Mouse (Mus musculus) spleen, adult 18-20 months (tissue): ENCODE data around the gene Btbd9.

Experiments used
- DNase-seq, 2 experiments: peaks; one replicate each; pipeline ENCODE4 v3.0.0; 2022; ENCODE audit warnings: mixed read lengths in 2 of 2

Gene Btbd9

DNA sequence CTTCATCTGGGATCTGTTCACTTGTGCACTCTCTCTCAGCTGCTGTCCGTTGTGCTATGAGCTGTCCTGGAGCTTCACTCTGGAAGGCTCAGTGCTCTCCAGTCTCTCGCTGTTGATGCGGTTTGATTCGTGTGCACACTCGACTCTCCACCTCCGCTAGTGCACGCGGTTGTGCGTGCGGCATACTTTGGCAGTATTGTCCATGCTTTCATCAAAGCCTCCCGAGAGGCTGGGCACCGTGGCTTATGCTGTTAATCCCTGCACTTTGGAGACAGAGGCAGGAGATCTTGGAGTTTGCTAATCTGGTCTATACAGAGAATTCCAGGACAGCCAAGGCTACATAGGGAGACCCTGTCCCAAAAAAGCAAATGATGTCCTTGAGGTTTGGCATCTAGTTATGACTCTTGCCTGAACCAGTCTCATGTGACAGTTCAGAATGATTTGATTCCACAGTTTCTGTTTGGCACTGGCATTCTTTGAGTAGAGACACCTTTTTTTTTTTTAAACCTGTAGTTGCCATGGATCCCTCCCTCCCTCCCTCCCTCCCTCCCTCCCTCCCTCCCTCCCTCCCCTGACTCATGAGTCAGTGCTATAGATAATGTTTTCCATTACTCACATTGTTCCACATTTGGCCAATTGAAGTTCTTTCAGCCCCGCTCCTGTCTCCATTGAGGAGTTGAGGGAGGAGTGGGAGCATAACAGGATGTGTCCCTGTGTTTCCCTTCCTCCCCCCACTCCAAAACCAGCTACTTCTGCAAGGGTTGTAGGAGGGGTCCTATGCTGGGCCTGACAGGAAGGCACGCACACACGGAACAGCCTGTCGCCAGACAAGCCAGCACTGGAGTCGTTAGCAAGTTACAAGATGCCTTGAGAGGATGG lies 379.6 kb downstream of the Btbd9 start:
- peak in 1 of 2 experiments; percentile 2 for DNase-seq

DNA sequence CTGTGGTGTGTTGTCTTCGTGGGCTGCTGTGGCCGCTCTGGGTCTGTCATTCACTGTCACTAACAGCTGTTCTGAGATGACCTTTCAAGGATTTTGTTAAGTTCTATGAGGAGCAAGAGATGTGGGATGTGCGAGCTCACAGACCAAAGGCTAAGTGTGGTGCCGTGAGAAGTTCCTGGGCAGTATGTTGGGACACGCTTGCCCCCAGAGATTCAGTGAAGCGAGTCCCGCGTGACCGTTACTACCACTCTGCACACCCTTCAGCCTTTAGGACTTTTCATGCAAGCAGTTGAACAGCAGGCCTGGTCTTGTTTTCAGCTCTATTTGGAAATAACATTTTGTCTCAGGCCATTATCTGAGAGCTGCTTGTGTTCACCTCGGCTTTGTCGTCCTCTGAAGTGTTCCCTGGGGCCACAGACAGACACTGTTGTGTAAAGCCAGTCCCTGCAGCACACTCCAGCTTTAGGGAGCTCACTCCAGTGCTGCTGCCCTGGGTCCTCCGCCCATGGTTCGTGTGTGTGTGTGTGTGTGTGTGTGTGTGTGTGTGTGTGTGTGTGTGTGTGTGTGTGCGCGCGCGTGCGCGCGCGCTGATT lies 380.6 kb downstream of the Btbd9 start:
- DNase-seq: peak in 1 of 2 experiments; percentile 2

DNA sequence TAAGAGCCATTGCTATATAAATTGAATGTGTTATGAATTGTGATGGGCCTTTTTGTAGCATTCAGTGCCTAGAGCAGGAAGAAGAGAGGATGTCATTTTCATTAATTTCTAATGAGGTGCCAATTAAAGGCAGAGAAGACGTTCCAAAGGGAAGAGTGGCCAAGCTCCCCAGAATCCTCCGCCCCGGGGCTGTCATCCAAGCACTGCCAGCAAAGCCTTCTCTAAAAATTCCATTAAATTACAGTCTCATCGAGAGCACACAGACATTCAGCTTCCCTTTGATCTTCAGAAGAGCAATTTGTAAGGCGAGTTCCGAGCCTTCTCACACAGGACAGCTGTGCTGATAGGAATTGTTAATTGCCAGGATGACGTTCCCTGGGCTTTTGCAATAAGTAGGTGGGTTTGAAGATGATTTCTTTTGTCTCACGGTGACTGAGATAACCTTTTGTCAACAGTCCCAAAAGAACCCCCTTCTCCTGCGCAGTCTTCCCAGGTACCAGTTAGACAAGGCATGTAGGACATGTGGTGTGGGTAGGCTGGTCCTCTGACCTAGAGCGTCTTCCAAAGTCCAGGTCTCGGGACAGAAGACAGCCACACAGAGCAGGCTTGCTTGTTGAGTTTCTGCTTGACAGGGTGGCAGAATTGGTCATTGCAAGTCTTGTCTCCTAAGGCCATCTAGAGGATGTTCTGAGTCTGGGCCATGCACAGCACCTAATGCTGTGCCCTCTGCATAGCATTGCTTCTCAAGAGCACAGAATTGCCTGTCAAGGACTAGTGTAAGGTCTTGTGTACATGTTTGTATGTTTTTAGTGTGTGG lies 381.5 kb downstream of the Btbd9 start:
- no peak for DNase-seq

DNA sequence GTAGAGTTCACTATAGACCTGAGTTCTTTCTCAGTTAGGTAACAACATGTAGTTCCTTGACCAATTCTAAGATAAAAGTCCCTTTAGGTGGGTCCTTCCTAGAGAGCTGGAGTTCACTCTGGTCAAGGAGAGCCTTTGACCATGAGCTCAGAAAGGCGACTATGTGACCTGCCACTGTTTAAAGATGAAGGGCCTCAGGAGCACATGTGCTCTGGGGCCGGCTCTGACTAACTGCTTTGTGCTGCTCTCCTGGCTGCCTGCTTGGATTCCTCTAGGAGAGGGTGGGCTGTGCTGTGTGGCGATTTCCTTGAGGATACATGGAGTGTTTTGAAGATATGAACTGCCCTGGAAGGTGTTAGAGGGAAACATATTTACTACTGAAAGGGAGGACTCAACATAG lies 382.2 kb downstream of the Btbd9 start:
- DNase-seq: no peak

DNA sequence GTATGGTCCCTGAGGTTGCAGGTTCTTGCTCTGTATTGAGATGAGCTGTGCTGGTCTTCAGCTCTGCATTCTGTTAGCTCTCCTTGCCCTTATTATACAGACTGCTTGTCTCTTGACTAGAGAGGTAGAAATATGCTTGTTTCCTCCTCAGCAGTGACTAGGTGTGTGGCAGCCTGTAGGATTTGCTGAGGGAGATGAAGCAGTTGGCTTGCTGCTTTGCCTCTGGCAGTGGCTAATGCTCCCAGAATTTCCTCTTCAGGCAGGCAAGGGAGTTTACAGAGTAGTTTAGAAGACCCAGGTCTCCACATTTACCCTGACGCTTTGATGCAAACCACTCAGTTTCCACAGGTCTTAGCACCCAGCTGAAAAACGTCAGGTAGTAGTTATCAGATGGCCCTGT lies 382.7 kb downstream of the Btbd9 start:
- DNase-seq: no peak

DNA sequence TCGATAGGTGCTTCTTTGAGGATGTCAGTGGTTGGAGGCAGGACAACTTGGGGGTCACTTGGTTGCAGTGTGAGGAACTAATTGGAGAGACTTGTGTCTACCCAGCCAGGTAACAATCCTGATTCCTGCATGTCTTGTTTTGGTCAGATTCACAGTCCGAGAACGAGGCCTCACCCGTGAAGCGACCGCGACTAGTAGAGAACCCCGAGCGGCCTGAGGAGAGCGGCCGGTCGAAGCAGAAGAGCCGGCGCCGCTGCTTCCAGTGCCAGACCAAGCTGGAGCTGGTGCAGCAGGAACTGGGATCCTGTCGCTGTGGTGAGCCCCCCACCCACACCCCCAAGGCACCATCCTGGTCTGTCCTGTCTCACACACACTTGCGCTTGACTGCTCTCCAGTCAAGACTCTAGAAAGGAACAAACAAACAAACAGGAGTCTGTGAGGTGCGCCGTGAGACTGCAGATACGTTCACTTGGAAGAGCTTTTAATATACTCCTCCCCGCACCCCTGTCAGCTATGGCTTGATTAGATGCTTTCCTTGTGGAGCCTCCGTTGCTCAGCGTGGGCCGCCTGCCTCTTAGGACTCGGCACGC lies 383.8 kb downstream of the Btbd9 start:
- DNase-seq: peak in 1 of 2 experiments; percentile 0

DNA sequence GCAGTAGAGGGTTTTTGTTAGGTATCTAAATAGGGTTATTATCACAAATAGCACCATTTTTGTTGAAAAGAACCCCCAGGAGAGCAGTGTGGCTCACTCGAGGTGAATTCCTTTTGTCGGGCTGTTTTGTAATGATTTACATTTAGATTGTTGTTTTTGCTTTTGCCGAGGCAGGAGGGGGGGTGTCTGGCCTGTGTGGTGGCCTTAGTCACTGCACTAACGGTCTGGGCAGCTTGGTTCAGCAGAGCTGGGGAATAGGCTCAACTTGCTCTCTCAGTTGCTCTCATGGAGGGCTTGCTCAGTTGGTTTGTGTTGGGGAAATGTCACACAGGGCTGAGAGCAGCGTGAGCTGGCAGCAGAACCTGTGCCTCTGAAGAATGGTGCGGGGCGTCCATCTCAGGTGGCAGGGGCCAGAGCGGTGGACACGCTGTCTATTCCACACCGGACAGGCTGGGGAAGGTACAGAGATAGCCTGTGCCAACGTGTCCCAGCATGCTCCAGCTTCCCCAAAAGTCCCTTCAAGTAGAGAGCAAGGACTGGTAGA lies 385.1 kb downstream of the Btbd9 start:
- peak in 1 of 2 experiments; percentile 1 for DNase-seq

DNA sequence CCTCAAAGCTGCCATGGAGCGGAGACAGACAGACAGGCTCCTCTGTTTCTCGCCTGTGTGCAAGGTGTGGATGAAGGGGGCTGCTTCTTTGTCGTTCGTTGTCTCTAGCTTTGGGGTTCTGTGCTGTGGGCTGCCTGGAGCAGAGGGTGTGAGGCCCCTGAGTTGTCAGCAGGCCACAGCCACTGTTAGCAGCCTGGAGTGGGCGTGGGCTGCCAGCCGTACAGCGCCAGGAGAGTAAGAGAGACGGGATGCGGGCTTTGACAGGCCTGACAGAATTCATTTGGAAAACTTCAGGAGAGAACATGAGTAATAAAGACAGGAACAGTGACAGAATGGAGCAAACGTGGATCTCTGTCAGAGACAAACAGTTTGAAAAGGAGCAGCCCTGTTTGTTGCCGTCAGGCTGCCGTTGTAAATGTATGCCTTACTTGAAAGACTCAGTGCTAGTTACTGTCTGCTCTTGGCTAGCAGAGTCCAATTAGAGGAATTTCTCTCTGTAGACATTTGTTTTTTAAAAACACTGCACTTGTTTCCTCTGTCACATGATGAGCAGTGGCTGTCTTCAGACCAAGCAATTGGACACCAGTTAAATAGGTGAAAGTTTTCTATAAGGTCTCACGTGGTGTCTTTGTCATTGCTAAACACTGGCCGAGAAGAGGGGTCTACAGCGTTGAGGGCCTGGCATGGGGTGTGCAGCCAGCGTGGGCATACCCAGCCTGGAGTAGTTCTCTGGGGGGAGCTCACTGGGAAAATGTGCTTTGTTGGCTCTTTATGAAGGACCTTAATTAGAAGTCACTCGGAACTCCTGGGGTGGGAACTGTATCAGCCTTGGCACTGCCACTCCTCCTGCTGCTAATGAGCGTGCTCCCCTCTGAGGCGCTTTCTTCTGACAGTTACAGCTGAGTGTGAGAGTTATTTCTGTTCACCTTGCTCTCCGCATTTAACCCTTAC lies 388.0 kb downstream of the Btbd9 start:
- DNase-seq: peak in 1 of 2 experiments; percentile 1

DNA sequence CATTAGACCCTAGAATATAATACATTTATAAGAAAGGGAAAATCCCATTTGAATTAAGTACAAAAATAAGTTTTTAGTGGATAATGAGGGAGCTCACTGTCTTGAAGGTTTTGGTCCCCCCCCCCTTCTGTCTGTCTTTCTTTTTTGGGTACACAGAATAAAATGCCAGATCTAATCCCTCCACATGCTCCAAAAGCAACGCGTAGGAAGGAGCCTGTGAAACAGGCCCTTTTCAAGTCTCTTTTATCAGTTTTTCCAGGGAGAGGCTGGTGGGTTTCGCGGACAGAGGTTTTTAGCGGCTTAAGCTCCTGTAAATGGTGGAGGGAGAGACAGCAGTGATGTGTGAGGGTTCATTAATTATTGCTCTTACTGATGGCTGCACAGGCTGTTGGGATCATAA lies 388.7 kb downstream of the Btbd9 start:
- no peak for DNase-seq

DNA sequence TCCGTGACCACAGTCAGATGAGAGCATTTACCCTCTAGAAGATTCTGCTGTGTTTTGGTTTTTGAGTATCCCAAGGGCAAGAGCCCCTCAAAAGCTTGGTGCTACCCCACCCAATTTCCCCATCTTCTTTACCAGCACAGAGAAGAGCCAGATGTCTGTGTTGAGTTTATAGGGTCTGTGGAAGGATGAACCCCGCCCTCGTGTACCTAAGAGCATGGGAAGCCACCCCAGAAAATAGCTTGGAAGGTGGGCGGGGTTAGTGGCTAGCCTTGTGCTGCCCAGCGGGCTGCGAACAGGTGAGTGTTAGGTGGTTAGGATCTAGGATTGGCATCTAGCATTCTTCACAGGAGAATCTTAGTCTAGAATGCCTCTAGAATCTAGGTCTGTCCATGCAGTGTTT lies 389.1 kb downstream of the Btbd9 start:
- no peak for DNase-seq

DNA sequence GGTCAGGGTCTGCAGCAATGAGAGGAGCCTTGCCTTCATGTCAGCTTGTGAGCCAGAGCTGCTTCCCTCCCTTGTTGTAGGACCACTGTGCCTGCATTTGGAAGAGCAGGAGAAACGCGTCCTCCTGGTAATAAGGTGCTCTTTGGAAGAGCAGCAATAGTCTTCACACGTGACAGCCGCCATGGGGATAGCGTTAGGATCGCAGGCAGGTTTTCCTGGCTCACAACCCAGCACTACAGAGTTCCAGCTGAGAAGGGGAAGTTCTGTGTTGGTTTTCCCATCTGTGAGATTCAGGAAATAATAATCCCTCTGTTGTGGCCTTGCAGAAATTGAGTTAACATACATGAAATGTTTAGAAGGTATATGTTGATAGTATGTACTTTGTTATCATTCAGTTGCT lies 392.7 kb downstream of the Btbd9 start:
- no peak for DNase-seq

DNA sequence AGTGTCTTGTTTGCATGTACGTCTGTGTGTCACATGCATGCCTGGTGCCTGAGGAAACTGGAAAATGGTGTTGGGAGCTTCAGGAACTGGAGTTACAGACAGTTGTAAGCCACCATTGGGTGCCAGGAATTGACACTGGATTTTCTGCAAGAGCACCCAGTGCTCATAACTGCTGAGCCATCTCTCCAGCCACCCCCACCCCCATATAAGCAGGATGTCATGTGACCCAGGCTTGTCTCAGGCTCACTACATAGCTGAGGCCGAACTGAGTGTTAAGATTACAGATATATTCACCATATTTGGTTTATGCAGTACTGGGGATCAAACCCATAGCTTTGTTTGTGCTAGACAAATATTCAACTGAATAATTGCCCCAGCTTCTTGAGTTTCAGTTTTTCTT lies 394.2 kb downstream of the Btbd9 start:
- DNase-seq: no peak

DNA sequence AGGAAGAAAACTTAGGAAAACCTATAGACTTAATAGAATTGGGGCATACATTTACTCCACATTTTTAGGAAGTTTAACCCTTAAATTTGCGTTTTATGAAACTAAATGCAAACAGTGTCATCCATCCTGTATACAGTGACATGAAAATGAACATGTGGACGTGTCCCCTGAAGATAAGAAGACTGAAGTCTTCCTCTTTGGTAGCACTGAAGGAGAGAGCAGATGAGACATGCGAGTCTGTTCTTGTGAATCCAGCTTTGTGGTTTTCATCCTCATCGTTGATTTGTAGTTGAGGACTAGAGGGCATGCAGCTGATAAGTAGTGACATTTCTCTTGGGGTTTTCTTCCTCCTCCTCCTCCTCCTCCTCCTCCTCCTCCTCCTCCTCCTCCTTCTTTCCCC lies 394.7 kb downstream of the Btbd9 start:
- no peak for DNase-seq

DNA sequence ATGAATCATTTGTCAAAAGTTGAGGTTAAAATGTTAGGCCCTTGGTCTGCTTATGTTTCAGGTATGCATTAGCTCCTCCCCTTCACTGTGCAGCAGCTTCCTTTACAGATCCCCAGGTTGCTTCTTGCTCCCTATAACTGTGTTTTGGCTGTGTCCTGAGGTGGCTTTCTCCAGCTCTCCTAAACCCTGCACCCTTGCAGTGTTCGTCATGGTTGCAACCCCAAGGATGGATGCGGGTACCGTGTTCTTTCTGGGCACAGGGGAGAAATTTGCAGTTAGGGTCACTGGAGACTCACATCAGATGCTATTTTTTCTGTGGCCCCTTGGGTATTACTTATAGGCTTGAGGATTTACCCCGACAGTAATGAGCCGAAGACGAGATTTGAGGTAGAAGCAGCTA lies 396.1 kb downstream of the Btbd9 start:
- DNase-seq: no peak

DNA sequence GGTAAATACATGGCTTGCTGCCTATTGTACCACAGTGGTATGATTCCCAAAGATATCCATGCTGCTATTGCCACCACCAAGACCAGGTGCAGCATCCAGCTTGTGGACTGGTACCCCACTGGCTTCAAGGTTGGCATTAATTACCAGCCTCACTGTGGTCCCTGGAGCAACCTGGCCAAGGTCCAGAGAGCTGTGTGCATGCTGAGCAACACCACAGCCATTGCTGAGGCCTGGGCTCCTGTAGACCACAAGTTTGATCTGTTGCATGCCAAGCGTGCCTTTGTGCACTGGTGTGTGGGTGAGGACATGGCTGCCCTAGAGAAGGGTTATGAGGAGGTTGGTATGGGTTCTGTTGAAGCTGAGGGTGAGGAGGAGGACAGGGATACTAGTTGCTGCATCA lies 397.9 kb downstream of the Btbd9 start:
- no peak for DNase-seq

DNA sequence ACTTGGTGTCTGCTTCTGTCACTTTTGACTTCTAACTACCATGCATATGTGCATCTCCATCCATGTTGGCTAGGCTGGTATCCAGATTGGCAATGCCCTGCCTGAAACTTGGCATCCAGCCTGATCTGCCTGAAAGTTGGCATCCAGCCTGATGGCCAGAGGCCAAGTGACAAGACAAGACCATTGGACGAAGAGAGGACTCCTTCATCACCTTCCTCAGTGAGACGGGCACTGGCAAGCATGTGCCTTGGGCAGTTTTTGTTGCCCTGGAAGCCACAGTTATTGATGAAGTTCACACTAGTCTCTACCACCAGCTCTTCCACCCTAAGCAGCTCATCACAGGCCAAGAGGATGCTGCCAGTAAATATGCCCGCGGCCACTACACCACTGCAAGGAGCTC lies 398.9 kb downstream of the Btbd9 start:
- no peak for DNase-seq
